Mouse (Mus musculus): ENCODE measurements around the gene Cdh11. TPM values are rescaled to one million over a fixed set of nuclear protein-coding genes. Genes with fewer than 3 reads are reported as not detected.

Gene Cdh11
- polyA plus RNA-seq, 1 experiment from 2014 or later, result 36.0 TPM

Small RNA genes lying within 50 kb of the gene (microRNA-seq; reads per million reads assigned to microRNA genes)
- gene Gm26301, result not detected
